Mouse (Mus musculus): ENCODE measurements around the gene Mogat2. TPM values are rescaled to one million over a fixed set of nuclear protein-coding genes. Genes with fewer than 3 reads are reported as not detected.

Gene Mogat2
- total and polyA plus RNA-seq, 3 experiments = 0.02 TPM; not detected in 2

DNA sequence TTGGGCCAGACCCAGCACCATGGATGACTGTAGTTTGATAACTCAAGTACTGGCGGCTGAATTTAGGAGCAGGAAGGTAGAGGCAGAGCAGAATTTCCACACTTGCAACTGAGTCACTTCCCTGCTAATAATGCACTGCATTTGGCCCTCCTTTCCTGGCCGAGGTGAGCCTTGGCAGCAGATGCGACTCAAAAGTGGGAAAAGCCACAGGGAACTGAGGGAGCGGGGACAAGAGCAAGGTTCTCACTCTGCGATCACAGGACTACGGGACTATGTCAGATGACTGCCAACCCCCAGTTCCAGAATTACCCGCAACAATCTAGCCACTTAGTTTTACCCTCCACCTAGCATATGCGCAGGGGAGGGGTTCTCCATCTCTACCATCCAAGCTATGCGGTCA is 59.1 kb downstream of the Mogat2 start:
- Histone ChIP-seq H3K4me3 (ENCODE audit: low read depth, low read length) (no peak overlapping the region), H3K27me3 (ENCODE audit: insufficient read depth, low read length) (peaks cover 33% of the 10 kb centered on the region), H3K4me1 (ENCODE audit: insufficient read depth, low read depth, low read length) (peaks cover 10% of the 10 kb centered on the region), H3K36me3 (replicated peaks) (no peaks in the 10 kb centered on the region), H3K9me3 (replicated peaks) (no peaks in the 10 kb centered on the region)
- no peak for ATAC-seq (ENCODE audit: extremely low read depth, insufficient number of reproducible peaks, low FRiP score, poor library complexity, severe bottlenecking)
- TF ChIP-seq TAL1 (conservative IDR thresholded peaks at IDR 0.05; ENCODE audit: low read depth, low read length) (no peak), CTCF (IDR thresholded peaks at IDR 0.05; ENCODE audit: low read depth, low read length) (no peak), POLR2AphosphoS5 (IDR thresholded peaks at IDR 0.05; ENCODE audit: insufficient replicate concordance, low read depth, low read length) (no peak), GATA2 (IDR thresholded peaks at IDR 0.05; ENCODE audit: borderline replicate concordance, low read depth, low read length) (no peak), GATA1 (IDR thresholded peaks at IDR 0.05; ENCODE audit: borderline replicate concordance, low read length) (no peak)
- no peak for DNase-seq (ENCODE audit: low spot score)

GRCm38 (mm10) chr7:99177386-99177785 is 61.0 kb downstream of the Mogat2 start:
- no peaks in the 10 kb centered on the region for H3K9me3 ChIP-seq (replicated peaks)
- H3K36me3 ChIP-seq (replicated peaks) = no peaks in the 10 kb centered on the region
- H3K4me1 ChIP-seq (ENCODE audit: insufficient read depth, low read depth, low read length) = peaks cover 4% of the 10 kb centered on the region
- TF ChIP-seq POLR2AphosphoS5 (IDR thresholded peaks at IDR 0.05; ENCODE audit: insufficient replicate concordance, low read depth, low read length) (no peak), GATA1 (IDR thresholded peaks at IDR 0.05; ENCODE audit: borderline replicate concordance, low read length) (no peak), GATA2 (IDR thresholded peaks at IDR 0.05; ENCODE audit: borderline replicate concordance, low read depth, low read length) (no peak), CTCF (IDR thresholded peaks at IDR 0.05; ENCODE audit: low read depth, low read length) (no peak), TAL1 (conservative IDR thresholded peaks at IDR 0.05; ENCODE audit: low read depth, low read length) (no peak)
- no peak overlapping the region for H3K4me3 ChIP-seq (ENCODE audit: low read depth, low read length)
- H3K27me3 ChIP-seq (ENCODE audit: insufficient read depth, low read length) = peaks cover 26% of the 10 kb centered on the region
- no peak for DNase-seq (ENCODE audit: low spot score)
- no peak for ATAC-seq (ENCODE audit: extremely low read depth, insufficient number of reproducible peaks, low FRiP score, poor library complexity, severe bottlenecking)

- no peaks in the 10 kb centered on the region for H3K9me3 ChIP-seq (replicated peaks)
- ATAC-seq (ENCODE audit: extremely low read depth, insufficient number of reproducible peaks, low FRiP score, poor library complexity, severe bottlenecking) (no peak), DNase-seq (ENCODE audit: low spot score) (no peak)
- H3K4me3 ChIP-seq (ENCODE audit: low read depth, low read length) = no peak overlapping the region
- TF ChIP-seq GATA2 (IDR thresholded peaks at IDR 0.05; ENCODE audit: borderline replicate concordance, low read depth, low read length) = no peak
- no peak for TF ChIP-seq CTCF (IDR thresholded peaks at IDR 0.05; ENCODE audit: low read depth, low read length)
- no peak for TF ChIP-seq GATA1 (IDR thresholded peaks at IDR 0.05; ENCODE audit: borderline replicate concordance, low read length)
- TF ChIP-seq POLR2AphosphoS5 (IDR thresholded peaks at IDR 0.05; ENCODE audit: insufficient replicate concordance, low read depth, low read length) = no peak
- H3K27me3 ChIP-seq (ENCODE audit: insufficient read depth, low read length) = peaks cover 13% of the 10 kb centered on the region
- H3K4me1 ChIP-seq (ENCODE audit: insufficient read depth, low read depth, low read length) = no peaks in the 10 kb centered on the region; the same call in 1 of the 2 replicates
- no peaks in the 10 kb centered on the region for H3K36me3 ChIP-seq (replicated peaks)
Measured at GRCm38 (mm10) chr7:99175666-99176065, 62.8 kb downstream of the Mogat2 start.

DNA sequence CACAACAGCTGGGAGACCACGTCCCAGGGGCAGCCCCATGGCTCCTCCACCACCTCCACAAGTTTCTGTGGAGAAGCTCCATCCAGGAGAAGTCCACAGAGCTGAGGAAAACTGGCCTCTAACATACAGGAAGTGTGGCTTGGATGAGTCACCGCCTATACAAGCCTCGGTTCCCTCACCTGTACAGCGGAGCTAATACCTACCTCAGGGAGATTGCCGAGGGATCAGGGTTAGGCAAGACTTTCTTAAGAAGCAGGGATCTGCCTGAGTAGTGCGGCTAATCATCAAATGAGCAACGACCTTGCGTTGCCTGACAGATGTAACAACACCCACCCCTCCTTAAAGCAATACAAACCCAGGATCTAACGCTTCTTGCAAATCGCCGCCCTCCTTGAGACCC is 63.3 kb downstream of the Mogat2 start:
- no peak for DNase-seq (ENCODE audit: low spot score)
- no peak for ATAC-seq (ENCODE audit: extremely low read depth, insufficient number of reproducible peaks, low FRiP score, poor library complexity, severe bottlenecking)

GRCm38 (mm10) chr7:99174006-99174405 is 64.4 kb downstream of the Mogat2 start:
- H3K4me1 ChIP-seq (ENCODE audit: insufficient read depth, low read depth, low read length) = no peaks in the 10 kb centered on the region
- TF ChIP-seq TAL1 (conservative IDR thresholded peaks at IDR 0.05; ENCODE audit: low read depth, low read length) (no peak), GATA1 (IDR thresholded peaks at IDR 0.05; ENCODE audit: borderline replicate concordance, low read length) (no peak), CTCF (IDR thresholded peaks at IDR 0.05; ENCODE audit: low read depth, low read length) (no peak), GATA2 (IDR thresholded peaks at IDR 0.05; ENCODE audit: borderline replicate concordance, low read depth, low read length) (no peak), POLR2AphosphoS5 (IDR thresholded peaks at IDR 0.05; ENCODE audit: insufficient replicate concordance, low read depth, low read length) (no peak)
- ATAC-seq (ENCODE audit: extremely low read depth, insufficient number of reproducible peaks, low FRiP score, poor library complexity, severe bottlenecking) (no peak), DNase-seq (ENCODE audit: low spot score) (no peak)
- H3K27me3 ChIP-seq (ENCODE audit: insufficient read depth, low read length) = peaks cover 16% of the 10 kb centered on the region
- H3K4me3 ChIP-seq (ENCODE audit: low read depth, low read length) = no peak overlapping the region
- H3K36me3 ChIP-seq (replicated peaks) = no peaks in the 10 kb centered on the region
- H3K9me3 ChIP-seq (replicated peaks) = no peaks in the 10 kb centered on the region

More for the DNA sequence above, 63.3 kb downstream of the Mogat2 start:
- Histone ChIP-seq H3K27me3 (ENCODE audit: insufficient read depth, low read length) (peaks cover 13% of the 10 kb centered on the region), H3K4me3 (ENCODE audit: low read depth, low read length) (no peak overlapping the region), H3K36me3 (replicated peaks) (no peaks in the 10 kb centered on the region), H3K4me1 (ENCODE audit: insufficient read depth, low read depth, low read length) (no peaks in the 10 kb centered on the region; the same call in 1 of the 2 replicates), H3K9me3 (replicated peaks) (no peaks in the 10 kb centered on the region)
- no peak for TF ChIP-seq CTCF (IDR thresholded peaks at IDR 0.05; ENCODE audit: low read depth, low read length)
- TF ChIP-seq POLR2AphosphoS5 (IDR thresholded peaks at IDR 0.05; ENCODE audit: insufficient replicate concordance, low read depth, low read length) = no peak
- TF ChIP-seq GATA1 (IDR thresholded peaks at IDR 0.05; ENCODE audit: borderline replicate concordance, low read length) = no peak
- no peak for TF ChIP-seq TAL1 (conservative IDR thresholded peaks at IDR 0.05; ENCODE audit: low read depth, low read length)
- TF ChIP-seq GATA2 (IDR thresholded peaks at IDR 0.05; ENCODE audit: borderline replicate concordance, low read depth, low read length) = no peak

DNA sequence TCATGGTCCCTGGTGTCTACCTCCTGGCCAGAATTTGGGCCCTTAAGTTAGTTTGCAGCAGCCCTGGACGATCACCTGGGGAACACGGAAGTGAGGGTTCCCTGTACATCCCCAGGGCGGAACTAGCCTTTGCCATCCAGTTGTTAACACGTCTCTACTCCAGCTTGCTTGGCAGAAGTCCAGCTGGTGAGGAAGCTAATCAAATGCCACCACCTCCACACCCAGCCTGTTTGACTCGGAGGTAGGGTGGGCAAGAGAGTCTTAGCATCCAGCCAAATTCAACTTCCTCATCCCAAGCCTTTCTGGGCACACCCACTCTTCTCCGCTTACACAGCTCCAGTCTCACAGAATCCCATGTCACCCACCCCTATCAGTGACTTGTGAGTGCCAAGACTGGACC is 65.5 kb downstream of the Mogat2 start:
- Histone ChIP-seq H3K27me3 (ENCODE audit: insufficient read depth, low read length) (peaks cover 26% of the 10 kb centered on the region), H3K4me1 (ENCODE audit: insufficient read depth, low read depth, low read length) (no peaks in the 10 kb centered on the region), H3K36me3 (replicated peaks) (no peaks in the 10 kb centered on the region), H3K4me3 (ENCODE audit: low read depth, low read length) (no peak overlapping the region), H3K9me3 (replicated peaks) (no peaks in the 10 kb centered on the region)
- TF ChIP-seq TAL1 (conservative IDR thresholded peaks at IDR 0.05; ENCODE audit: low read depth, low read length) (no peak), CTCF (IDR thresholded peaks at IDR 0.05; ENCODE audit: low read depth, low read length) (no peak), POLR2AphosphoS5 (IDR thresholded peaks at IDR 0.05; ENCODE audit: insufficient replicate concordance, low read depth, low read length) (no peak), GATA1 (IDR thresholded peaks at IDR 0.05; ENCODE audit: borderline replicate concordance, low read length) (no peak), GATA2 (IDR thresholded peaks at IDR 0.05; ENCODE audit: borderline replicate concordance, low read depth, low read length) (no peak)
- ATAC-seq (ENCODE audit: extremely low read depth, insufficient number of reproducible peaks, low FRiP score, poor library complexity, severe bottlenecking) (no peak), DNase-seq (ENCODE audit: low spot score) (no peak)

Data from G1E (cell line).